ENCODE assay signal across 34 mouse cellular contexts in the genomic region with DNA sequence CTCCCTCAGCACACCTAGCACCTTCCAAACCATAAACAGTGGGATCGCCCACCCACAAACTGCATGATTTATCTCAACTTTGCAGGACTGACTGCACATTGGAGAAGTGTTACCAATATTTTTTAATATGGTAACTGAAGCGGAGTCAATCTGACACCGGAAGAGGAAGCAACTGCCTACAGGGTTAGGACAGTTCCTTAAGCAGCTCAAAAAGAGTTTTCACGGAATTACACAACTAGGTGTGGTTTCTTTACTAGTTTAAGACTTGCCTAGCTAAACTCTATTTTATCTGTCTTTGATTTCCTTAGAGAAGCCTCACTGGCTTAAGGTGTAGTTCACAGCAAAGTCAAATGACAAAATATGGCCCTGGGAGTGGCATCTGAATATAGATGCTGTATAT.
"Had no signal": no experiment of that assay in that cellular context is flagged by ENCODE, and none has a peak within 500 bp of the region (broad histone marks: within the 10 kb centered on the region; RNA-seq: fewer than 3 reads in every experiment).

No protein-coding gene starts in this region.

- H3K4me3 ChIP-seq: heart, embryonic 10.5 days; heart, embryonic 12.5 days; heart, embryonic 13.5 days; heart, embryonic 15.5 days; hindbrain, embryonic 10.5 days; hindbrain, embryonic 12.5 days; hindbrain, embryonic 13.5 days; hindbrain, embryonic 15.5 days; intestine, embryonic 15.5 days; kidney, embryonic 15.5 days; layer of hippocampus, adult 2 months; left cerebral cortex, adult 2 months had no signal

- ATAC-seq: hindbrain, embryonic 16.5 days; hindbrain, postnatal 0 days; inflammation-experienced regulatory T-cells, adult 6 months; intestine, embryonic 15.5 days; intestine, embryonic 16.5 days; intestine, postnatal 0 days had no signal

- H3K36me3 ChIP-seq: heart, embryonic 10.5 days; heart, embryonic 12.5 days; heart, embryonic 13.5 days; heart, embryonic 15.5 days; hindbrain, embryonic 10.5 days; hindbrain, embryonic 12.5 days; hindbrain, embryonic 13.5 days; hindbrain, embryonic 15.5 days; intestine, embryonic 15.5 days; kidney, embryonic 15.5 days had no signal

- H3K27ac ChIP-seq: heart, embryonic 10.5 days; heart, embryonic 13.5 days; heart, embryonic 15.5 days; hindbrain, embryonic 10.5 days; hindbrain, embryonic 12.5 days; hindbrain, embryonic 13.5 days; hindbrain, embryonic 14.5 days; hindbrain, embryonic 15.5 days; hindbrain, postnatal 0 days; intestine, embryonic 15.5 days; kidney, embryonic 15.5 days; kidney, postnatal 0 days; layer of hippocampus, adult 2 months; left cerebral cortex, adult 2 months had no signal

- H3K4me1 ChIP-seq: heart, embryonic 10.5 days; heart, embryonic 12.5 days; heart, embryonic 13.5 days; heart, embryonic 15.5 days; hindbrain, embryonic 12.5 days; intestine, embryonic 15.5 days had no signal

- DNase-seq: heart, postnatal 10 days; heart, postnatal 14 days; heart, postnatal 36 days; heart, postnatal 4 days; kidney, adult 11 months; kidney, adult 18-20 months; kidney, adult 8-10 months; kidney, adult 9 months; kidney, postnatal 10 days; kidney, postnatal 14 days; kidney, postnatal 25 days; kidney, postnatal 36 days; kidney, postnatal 4 days; layer of hippocampus, adult 9-11 months; layer of hippocampus, postnatal 36 days had no signal

- H3K27me3 ChIP-seq: heart, embryonic 12.5 days; heart, embryonic 13.5 days; heart, embryonic 15.5 days; hindbrain, embryonic 12.5 days; hindbrain, embryonic 13.5 days; hindbrain, embryonic 15.5 days; intestine, embryonic 15.5 days; kidney, embryonic 15.5 days had no signal
